Mouse (Mus musculus) hindbrain, embryonic 11.5 days (tissue): ENCODE results near the gene Slc25a34. TPM values are rescaled to one million over a fixed set of nuclear protein-coding genes. Genes with fewer than 3 reads are reported as not detected.
A peak's percentile ranks its signal among the peaks of the same experiment; 100 is the strongest.

Source experiments
- ATAC-seq: fragments of 200-750 bp; cut with Nextera tagmentation; 2 replicates; pipeline ENCODE4 v1.8.0; 2017; ENCODE audit warnings: mild to moderate bottlenecking, moderate TSS enrichment, moderate library complexity; ENCODE audit not compliant: low FRiP score
- DNase-seq: peaks from one replicate; pipeline ENCODE4 v3.0.0-alpha.2; 2015; ENCODE audit warnings: low spot score
- H3K27ac ChIP-seq: fragments of 300-500 bp; sonication (generic); 2 replicates; pipeline ENCODE4 v1.5.1; 2014; ENCODE audit warnings: mild to moderate bottlenecking, low read depth, low read length
- H3K27me3 ChIP-seq: fragments of 300-500 bp; sonication (generic); 2 replicates; pipeline ENCODE4 v1.6.1; 2014; ENCODE audit warnings: mild to moderate bottlenecking, low read length, moderate library complexity, mixed read lengths; ENCODE audit not compliant: control insufficient read depth, insufficient read depth
- H3K36me3 ChIP-seq: fragments of 300-500 bp; sonication (generic); 2 replicates; pipeline ENCODE4 v1.6.1; 2014; ENCODE audit warnings: mild to moderate bottlenecking, low read length, moderate library complexity, mixed read lengths; ENCODE audit not compliant: control insufficient read depth, insufficient read depth
- H3K4me1 ChIP-seq: fragments of 300-500 bp; sonication (generic); replicated peaks from 2 replicates; pipeline ENCODE4 v1.6.1; 2014; ENCODE audit warnings: low read length, mixed read lengths; ENCODE audit not compliant: control insufficient read depth, insufficient read depth
- H3K4me2 ChIP-seq: fragments of 300-500 bp; sonication (generic); replicated peaks from 2 replicates; pipeline ENCODE4 v1.6.1; 2014; ENCODE audit warnings: mild to moderate bottlenecking, low read depth, low read length
- H3K4me3 ChIP-seq: fragments of 300-500 bp; sonication (generic); 2 replicates; pipeline ENCODE4 v1.5.1; 2014; ENCODE audit warnings: low read depth, low read length
- H3K9ac ChIP-seq: fragments of 300-500 bp; sonication (generic); 2 replicates; pipeline ENCODE4 v1.6.1; 2014; ENCODE audit warnings: low read depth, low read length
- H3K9me3 ChIP-seq: fragments of 300-500 bp; sonication (generic); 2 replicates; pipeline ENCODE4 v1.6.1; 2016; ENCODE audit warnings: low read length; ENCODE audit not compliant: control insufficient read depth
- WGBS: fragments of 180-500 bp; shearing (Covaris S2); extraction: QIAGEN DNeasy Blood & Tissue Kit; methylation state at CpG from one replicate; pipeline ENCODE4 v1.1.7; 2014; 5-methylcytosine and 5-hydroxymethylcytosine counted together
- polyA plus RNA-seq: library from polyadenylated mRNA; unstranded; fragments of >200 nt; fragmentation: Nextera tagmentation; extraction: Ambion mirVana; gene quantifications from 2 replicates; pipeline ENCODE4 v1.2.1, GENCODE M21; 2014

Slc25a34 gene
- not detected in 2 replicates for polyA plus RNA-seq

DNA sequence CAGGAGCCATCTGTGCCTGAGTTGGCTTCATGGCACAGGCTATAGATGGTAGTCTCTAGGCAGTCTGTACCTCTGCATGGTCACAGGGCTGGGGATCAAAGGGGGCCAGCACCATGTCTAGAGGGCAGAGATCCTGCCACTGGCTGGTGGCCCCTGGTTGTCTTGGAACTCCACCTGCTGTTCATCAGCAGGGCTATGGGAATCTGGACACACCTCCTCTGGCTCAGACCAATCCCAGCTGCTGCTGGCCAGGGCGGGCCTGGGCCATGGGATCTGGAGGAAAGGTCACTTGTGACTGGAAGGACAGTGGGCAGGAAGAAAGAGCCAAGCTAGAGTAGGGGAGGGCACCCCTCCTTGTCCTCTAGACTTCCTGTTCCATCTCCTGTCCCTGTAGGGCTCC is at the start of gene Slc25a34:
Gene Slc25a34 (minus strand): TSS at position 156 of the 400 bp plus-strand sequence.
- no peaks in the 10 kb centered on the region for H3K27me3 ChIP-seq
- ATAC-seq (no peak), DNase-seq (no peak)
- H3K9ac ChIP-seq = no peak within 1 kb of the TSS
- no peaks in the 10 kb centered on the region for H3K9me3 ChIP-seq
- H3K36me3 ChIP-seq = peaks cover 4% of the 10 kb centered on the region; the same call in 1 of the 2 replicates
- peaks cover 2% of the 10 kb centered on the region; the same call in 1 of the 2 replicates for H3K4me1 ChIP-seq
- no peak within 1 kb of the TSS for H3K4me2 ChIP-seq
- 50% methylated on average over 1 of the region's 1 CpGs for WGBS
- no peak within 1 kb of the TSS for H3K4me3 ChIP-seq
- H3K27ac ChIP-seq = no peak within 1 kb of the TSS

GRCm38 (mm10) chr4:141672325-141672724 is 48.7 kb upstream of the Slc25a34 start:
- Histone ChIP-seq H3K4me2 (no peak overlapping the region), H3K4me1 (no peaks in the 10 kb centered on the region), H3K27me3 (no peaks in the 10 kb centered on the region), H3K4me3 (no peak overlapping the region), H3K27ac (no peak overlapping the region), H3K9me3 (no peaks in the 10 kb centered on the region), H3K36me3 (no peaks in the 10 kb centered on the region), H3K9ac (no peak overlapping the region)
- WGBS = 76% methylated on average over 13 of the region's 13 CpGs
- DNase-seq = no peak
- no peak for ATAC-seq

DNA sequence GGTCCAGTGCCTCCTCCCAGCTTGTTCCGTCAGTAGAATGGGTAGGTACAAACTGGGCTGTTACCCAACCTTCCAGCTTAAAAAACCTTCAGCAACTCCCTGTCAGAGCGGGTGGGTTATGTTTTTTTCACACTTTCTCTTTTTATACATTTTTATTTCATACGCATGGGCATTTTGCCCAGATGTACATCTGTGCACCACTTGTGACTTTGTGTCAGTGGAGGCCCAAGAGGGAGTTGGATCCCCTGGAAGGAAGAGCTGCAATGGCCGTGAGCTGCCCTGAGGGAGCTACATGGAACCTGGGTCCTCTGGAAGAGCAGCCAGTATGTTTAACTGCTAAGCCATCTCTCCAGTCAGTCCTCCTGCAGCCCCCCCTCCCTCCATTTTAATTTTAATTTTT is 47.8 kb upstream of the Slc25a34 start:
- no peaks in the 10 kb centered on the region for H3K36me3 ChIP-seq
- WGBS = 87% methylated on average over 4 of the region's 4 CpGs

GRCm38 (mm10) chr4:141669898-141670712 is 46.5 kb upstream of the Slc25a34 start:
- WGBS = 85% methylated on average over 18 of the region's 18 CpGs
- Histone ChIP-seq H3K9me3 (no peaks in the 10 kb centered on the region), H3K27me3 (no peaks in the 10 kb centered on the region), H3K4me3 (no peak overlapping the region), H3K4me2 (no peak overlapping the region), H3K36me3 (no peaks in the 10 kb centered on the region), H3K27ac (no peak overlapping the region), H3K9ac (no peak overlapping the region), H3K4me1 (no peaks in the 10 kb centered on the region)
- ATAC-seq (no peak), DNase-seq (no peak)

More for the DNA sequence above, 47.8 kb upstream of the Slc25a34 start:
- H3K4me2 ChIP-seq = no peak overlapping the region
- H3K4me3 ChIP-seq = no peak overlapping the region
- no peak overlapping the region for H3K9ac ChIP-seq
- DNase-seq = no peak
- no peaks in the 10 kb centered on the region for H3K4me1 ChIP-seq
- no peak for ATAC-seq
- no peaks in the 10 kb centered on the region for H3K27me3 ChIP-seq
- H3K27ac ChIP-seq = no peak overlapping the region
- H3K9me3 ChIP-seq = no peaks in the 10 kb centered on the region

GRCm38 (mm10) chr4:141664799-141665198 is 41.2 kb upstream of the Slc25a34 start, which contains the start of gene Plekhm2:
Gene Plekhm2 (minus strand): TSS chr4:141664899.
- DNase-seq (no peak), ATAC-seq (peak; percentile 20; the same call in 1 of the 2 replicates)
- Histone ChIP-seq H3K27me3 (no peaks in the 10 kb centered on the region), H3K4me1 (0 out of 2 replicates have a peak, but pooled peaks cover 8% of the 10 kb centered on the region), H3K9me3 (no peaks in the 10 kb centered on the region), H3K27ac (peak within 1 kb of the TSS; percentile 60; the same call in 1 of the 2 replicates), H3K9ac (peak within 1 kb of the TSS; percentile 94), H3K4me3 (peak within 1 kb of the TSS; percentile 80), H3K36me3 (no peaks in the 10 kb centered on the region), H3K4me2 (peak within 1 kb of the TSS; percentile 85)
- 69% methylated on average over 8 of the region's 8 CpGs for WGBS

GRCm38 (mm10) chr4:141664011-141664745 is 40.6 kb upstream of the Slc25a34 start:
- Histone ChIP-seq H3K36me3 (no peaks in the 10 kb centered on the region), H3K9ac (peak overlapping the region; percentile 94), H3K27ac (peak overlapping the region; percentile 60; the same call in 1 of the 2 replicates), H3K27me3 (no peaks in the 10 kb centered on the region), H3K4me2 (peak overlapping the region; percentile 85), H3K9me3 (no peaks in the 10 kb centered on the region), H3K4me3 (peak overlapping the region; percentile 80), H3K4me1 (0 out of 2 replicates have a peak, but pooled peaks cover 8% of the 10 kb centered on the region)
- ATAC-seq (peak; percentile 78), DNase-seq (peak; percentile 78)
- WGBS = 2% methylated on average over 38 of the region's 60 CpGs

DNA sequence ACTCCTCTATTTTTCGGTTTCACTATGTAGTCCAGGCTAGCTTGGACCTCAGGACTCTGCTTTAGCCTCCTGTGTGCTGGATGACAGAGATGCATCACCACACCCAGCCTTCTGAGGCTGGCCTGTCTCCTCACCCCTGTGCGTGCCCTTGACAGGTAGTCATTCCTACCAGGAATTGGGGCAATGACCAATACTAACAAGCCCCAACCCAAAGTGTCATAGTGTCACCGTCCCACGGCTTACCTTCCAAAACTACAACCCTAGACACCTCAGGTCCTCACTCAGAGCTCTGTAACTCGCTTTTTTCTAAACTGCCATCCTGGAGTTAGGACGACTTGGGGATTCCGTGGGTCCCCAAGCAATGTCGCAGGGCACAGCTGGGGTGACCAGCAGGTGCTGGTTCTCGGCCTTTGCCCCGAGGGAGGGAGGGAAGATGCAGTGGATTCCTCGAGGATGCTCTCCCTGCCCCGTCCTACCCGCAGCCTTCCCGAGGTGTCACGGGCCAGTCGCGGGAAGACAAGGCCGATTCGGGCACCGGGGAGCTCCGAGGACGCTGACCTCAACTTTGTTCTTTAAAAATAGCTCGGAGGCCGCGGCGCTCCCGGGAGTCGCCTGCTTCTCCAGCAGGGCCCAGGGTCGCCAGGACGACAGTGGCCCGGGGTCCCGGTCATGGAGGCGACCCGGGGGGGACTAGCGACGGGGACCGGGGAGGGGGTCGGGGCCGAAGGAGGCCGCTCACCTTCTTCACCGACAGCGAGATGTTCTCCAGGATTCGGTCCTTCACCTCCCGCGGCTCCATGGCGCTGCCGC is 39.7 kb upstream of the Slc25a34 start:
- Histone ChIP-seq H3K27ac (peak overlapping the region; percentile 60; the same call in 1 of the 2 replicates), H3K9me3 (no peaks in the 10 kb centered on the region), H3K36me3 (no peaks in the 10 kb centered on the region), H3K4me2 (peak overlapping the region; percentile 85), H3K27me3 (no peaks in the 10 kb centered on the region), H3K4me3 (peak overlapping the region; percentile 80), H3K4me1 (0 out of 2 replicates have a peak, but pooled peaks cover 8% of the 10 kb centered on the region), H3K9ac (peak overlapping the region; percentile 94)
- ATAC-seq (peak; percentile 39), DNase-seq (peak; percentile 62)
- WGBS = 6% methylated on average over 28 of the region's 47 CpGs

- Histone ChIP-seq H3K4me3 (no peak overlapping the region), H3K9me3 (no peaks in the 10 kb centered on the region), H3K4me1 (0 out of 2 replicates have a peak, but pooled peaks cover 8% of the 10 kb centered on the region), H3K9ac (no peak overlapping the region), H3K27ac (no peak overlapping the region), H3K4me2 (no peak overlapping the region), H3K36me3 (no peaks in the 10 kb centered on the region), H3K27me3 (no peaks in the 10 kb centered on the region)
- no peak for ATAC-seq
- no peak for DNase-seq
- WGBS = 88% methylated on average over 11 of the region's 11 CpGs
Measured at GRCm38 (mm10) chr4:141660884-141661283, 37.3 kb upstream of the Slc25a34 start.
